Mouse (Mus musculus) testis, postnatal 10 days (tissue): ENCODE measurements around the gene Pafah1b1.

ENCODE experiments used
- DNase-seq: peaks from one replicate; pipeline ENCODE4 v3.0.0; 2021; ENCODE audit warnings: low spot score

The Pafah1b1 gene

GRCm38 (mm10) chr11:74720668-74721067 lies 3.8 kb downstream of the Pafah1b1 start:
- DNase-seq = no peak

GRCm38 (mm10) chr11:74715971-74716525 lies 8.4 kb downstream of the Pafah1b1 start:
- DNase-seq = no peak

GRCm38 (mm10) chr11:74710671-74711070 lies 13.8 kb downstream of the Pafah1b1 start:
- no peak for DNase-seq

- DNase-seq = no peak
These were observed 15.7 kb downstream of the Pafah1b1 start for GRCm38 (mm10) chr11:74708781-74709180.

- no peak for DNase-seq
These were observed 20.4 kb downstream of the Pafah1b1 start for GRCm38 (mm10) chr11:74704068-74704467.

GRCm38 (mm10) chr11:74699505-74699904 lies 25.0 kb downstream of the Pafah1b1 start:
- no peak for DNase-seq

GRCm38 (mm10) chr11:74692151-74692550 lies 32.3 kb downstream of the Pafah1b1 start:
- DNase-seq = no peak

- DNase-seq = no peak
These were observed 49.3 kb downstream of the Pafah1b1 start for GRCm38 (mm10) chr11:74675156-74675555.

GRCm38 (mm10) chr11:74674713-74675112 lies 49.8 kb downstream of the Pafah1b1 start:
- no peak for DNase-seq

GRCm38 (mm10) chr11:74673561-74673960 lies 50.9 kb downstream of the Pafah1b1 start:
- DNase-seq = no peak

GRCm38 (mm10) chr11:74672901-74673513 lies 51.5 kb downstream of the Pafah1b1 start:
- DNase-seq = no peak

- no peak for DNase-seq
These were observed 52.6 kb downstream of the Pafah1b1 start for GRCm38 (mm10) chr11:74671839-74672238.

- DNase-seq = no peak
These were observed 53.5 kb downstream of the Pafah1b1 start for GRCm38 (mm10) chr11:74671013-74671412.

- DNase-seq = no peak
These were observed 54.3 kb downstream of the Pafah1b1 start for GRCm38 (mm10) chr11:74670151-74670550.

- DNase-seq = no peak
These were observed 55.5 kb downstream of the Pafah1b1 start for GRCm38 (mm10) chr11:74668971-74669370.

GRCm38 (mm10) chr11:74668466-74668865 lies 56.0 kb downstream of the Pafah1b1 start:
- peak; percentile 34 for DNase-seq

GRCm38 (mm10) chr11:74667582-74668010 lies 56.9 kb downstream of the Pafah1b1 start:
- peak; percentile 36 for DNase-seq

- DNase-seq = peak; percentile 33
These were observed 57.5 kb downstream of the Pafah1b1 start for GRCm38 (mm10) chr11:74666776-74667581.

- DNase-seq = no peak
These were observed 58.2 kb downstream of the Pafah1b1 start for GRCm38 (mm10) chr11:74666284-74666652.

GRCm38 (mm10) chr11:74665631-74666283 lies 58.7 kb downstream of the Pafah1b1 start:
- peak; percentile 38 for DNase-seq

GRCm38 (mm10) chr11:74664906-74665305 lies 59.6 kb downstream of the Pafah1b1 start:
- peak; percentile 38 for DNase-seq

- DNase-seq = peak; percentile 31
These were observed 60.2 kb downstream of the Pafah1b1 start for GRCm38 (mm10) chr11:74664279-74664678.

- DNase-seq = peak; percentile 32
These were observed 62.2 kb downstream of the Pafah1b1 start for GRCm38 (mm10) chr11:74662221-74662620.
